Mouse (Mus musculus): ENCODE measurements around the gene Camsap2.

- TF ChIP-seq RAD21 (IDR thresholded peaks at IDR 0.05; ENCODE audit: low read depth, low read length), result no peak
- no peak for TF ChIP-seq MAFK (IDR thresholded peaks at IDR 0.05; ENCODE audit: borderline replicate concordance, low read depth, low read length)
- TF ChIP-seq ZNF384 (IDR thresholded peaks at IDR 0.05; ENCODE audit: low read depth, low read length), result no peak
- no peak for TF ChIP-seq CTCF (IDR thresholded peaks at IDR 0.05 in 2 of 3, conservative IDR thresholded peaks at IDR 0.05 in 1 of 3; ENCODE audit: control insufficient read depth in 1 of 3, insufficient read depth in 1 of 3, low read depth in 2 of 3, low read length in 3 of 3, poor library complexity in 1 of 3, severe bottlenecking in 1 of 3)
- TF ChIP-seq E2F4 (IDR thresholded peaks at IDR 0.05; ENCODE audit: borderline replicate concordance, low read depth, low read length), result no peak
- TF ChIP-seq ZKSCAN1 (IDR thresholded peaks at IDR 0.05; ENCODE audit: low read depth, low read length), result no peak
- TF ChIP-seq CHD2 (IDR thresholded peaks at IDR 0.05; ENCODE audit: low read length), result no peak
- TF ChIP-seq ZC3H11A (IDR thresholded peaks at IDR 0.05; ENCODE audit: low read depth, low read length), result no peak
- TF ChIP-seq POLR2AphosphoS2 (IDR thresholded peaks at IDR 0.05; ENCODE audit: low read length), result no peak
- no peak for TF ChIP-seq ETS1 (IDR thresholded peaks at IDR 0.05; ENCODE audit: low read depth, low read length)
- no peak for TF ChIP-seq SIN3A (IDR thresholded peaks at IDR 0.05; ENCODE audit: low read length)
- TF ChIP-seq BHLHE40 (IDR thresholded peaks at IDR 0.05; ENCODE audit: borderline replicate concordance, low read depth, low read length), result no peak
Measured at GRCm38 (mm10) chr1:136293961-136294360, 51.9 kb downstream of the Camsap2 start.

All from MEL (cell line).